Mouse (Mus musculus) activated CD4-positive, CD25-positive, alpha-beta regulatory T cell, adult 4 months (primary cell): ENCODE measurements around the gene Unc13d. TPM values are rescaled to one million over a fixed set of nuclear protein-coding genes. Genes with fewer than 3 reads are reported as not detected.
"Not testable (repeated sequence)": the region's sequence is repeated elsewhere in the genome, so short reads cannot be mapped to it uniquely, and the experiment has no call there.

Experiments used
- ATAC-seq: one replicate; pipeline ENCODE4 v1.8.0; 2017
- polyA plus RNA-seq, 2 experiments: library from polyadenylated mRNA; unstranded; fragments of 100-300 nt; shearing (Covaris generic); gene quantifications; one replicate each; pipeline ENCODE4 v1.2.1; 2017

Gene Unc13d
- polyA plus RNA-seq, 2 experiments from 2014 or later: 68.6 to 116 TPM

DNA sequence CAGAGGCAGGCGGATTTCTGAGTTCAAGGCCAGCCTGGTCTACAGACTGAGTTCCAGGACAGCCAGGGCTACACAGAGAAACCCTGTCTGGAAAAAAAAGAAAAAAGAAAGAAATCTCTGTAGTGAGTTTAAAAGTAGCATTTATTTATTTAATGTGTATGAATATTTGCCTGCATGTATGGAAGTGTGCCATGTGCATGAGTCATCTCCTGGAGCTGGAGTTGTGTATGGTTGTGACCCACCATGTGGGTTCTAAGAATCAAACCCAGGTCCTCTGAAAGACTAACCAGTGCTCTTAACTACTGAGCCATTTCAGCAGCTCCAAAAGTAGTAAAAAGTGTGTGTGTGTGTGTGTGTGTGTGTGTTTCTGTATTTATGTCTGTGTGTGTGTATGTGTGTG is 34.5 kb downstream of the Unc13d start:
- no peak for ATAC-seq

DNA sequence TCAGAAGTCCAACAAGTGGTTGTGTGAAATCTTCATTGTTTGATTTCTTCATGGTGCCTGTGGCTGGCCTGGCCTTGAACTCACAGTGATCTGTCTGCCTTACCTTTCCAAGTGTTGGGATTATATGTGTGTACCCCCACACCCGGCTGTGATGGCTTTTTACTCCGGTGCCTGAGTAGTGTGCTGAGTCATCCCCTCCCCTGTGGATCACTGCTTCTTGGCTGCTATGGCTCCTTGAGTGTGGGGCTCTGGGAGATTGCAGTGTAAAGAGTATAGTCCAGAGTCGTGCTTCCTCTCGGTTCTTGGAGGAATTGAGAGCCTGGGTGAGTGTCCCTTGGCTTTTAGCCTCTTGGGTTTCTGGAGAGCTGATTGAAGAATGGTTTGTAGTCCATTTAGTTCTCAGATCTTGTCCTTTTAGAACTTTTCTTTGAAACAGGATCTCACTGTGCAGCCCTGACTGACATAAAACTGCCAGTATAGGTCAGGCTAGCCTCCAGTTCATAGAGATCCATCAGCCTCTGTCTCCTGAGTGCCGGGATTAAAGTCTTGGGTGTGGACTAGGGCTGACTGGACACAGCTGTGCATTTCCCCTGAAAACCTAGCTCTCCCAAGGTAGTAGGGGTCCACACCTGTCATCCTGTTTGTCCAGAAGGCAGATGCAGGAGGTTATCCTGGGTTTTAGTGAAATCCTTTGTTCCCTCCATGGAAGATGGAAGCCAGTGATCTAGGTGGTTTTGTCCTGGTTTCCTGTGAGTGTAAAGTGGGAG is 35.2 kb downstream of the Unc13d start:
- ATAC-seq: no peak

GRCm38 (mm10) chr11:116041833-116042232 is 35.9 kb downstream of the Unc13d start:
- ATAC-seq: no peak

DNA sequence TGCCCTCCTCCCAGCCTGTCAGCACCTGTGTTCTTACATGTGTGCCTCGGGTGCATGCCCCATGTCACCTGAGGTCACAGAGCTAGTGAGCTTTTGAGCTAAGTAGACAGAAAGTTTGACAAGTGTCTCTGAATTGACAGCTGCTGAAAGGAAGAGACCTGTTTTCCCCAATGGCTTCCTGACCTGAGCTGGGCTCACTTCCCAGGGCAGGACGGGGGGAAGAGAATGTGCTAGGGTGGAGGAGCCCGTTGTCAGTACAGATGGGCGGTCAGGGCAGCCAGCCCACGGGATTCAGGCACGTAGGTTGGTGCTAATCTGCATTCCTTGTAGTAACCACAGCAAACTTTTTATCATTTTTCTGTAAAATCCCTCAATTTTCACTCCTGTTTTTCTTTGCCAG is 37.2 kb downstream of the Unc13d start:
- ATAC-seq: no peak

DNA sequence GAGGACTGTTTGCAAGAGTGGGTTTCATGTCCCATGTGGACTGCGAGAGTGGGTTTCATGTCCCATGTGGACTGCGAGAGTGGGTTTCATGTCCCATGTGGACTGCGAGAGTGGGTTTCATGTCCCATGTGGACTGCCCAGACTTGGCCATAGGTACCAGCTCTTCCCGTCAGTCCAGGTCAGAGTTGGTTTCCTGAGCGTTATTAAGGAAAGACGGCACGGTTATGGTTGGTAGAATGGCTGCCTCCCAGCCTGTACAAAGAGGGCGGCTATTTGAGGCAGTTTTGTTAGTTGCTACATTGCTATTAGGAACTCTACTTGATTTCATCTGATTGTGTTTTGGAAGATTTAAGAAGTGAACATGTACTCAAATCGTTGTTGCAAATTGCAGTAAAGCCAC is 39.9 kb downstream of the Unc13d start:
- no peak for ATAC-seq

DNA sequence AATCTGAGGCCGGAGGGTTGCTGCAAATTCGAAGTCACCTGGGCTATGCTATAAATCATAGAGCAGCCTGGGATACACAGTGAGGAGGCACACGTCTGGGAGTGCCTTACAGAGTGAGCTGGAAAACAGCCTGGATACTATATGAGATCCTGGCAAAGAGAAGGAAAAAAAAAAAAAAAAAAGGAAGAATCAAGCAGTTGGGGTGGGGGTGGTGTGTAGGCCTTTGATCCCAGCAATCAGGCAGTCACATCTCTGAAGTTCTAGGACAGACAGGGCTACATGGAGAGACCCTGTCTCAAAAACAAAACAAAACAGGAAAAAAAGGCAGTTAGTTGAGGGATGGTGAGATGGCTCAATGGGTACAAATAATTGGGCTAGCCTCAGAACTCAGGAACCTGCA is 41.1 kb downstream of the Unc13d start:
- ATAC-seq: no peak

- no peak for ATAC-seq
These were observed 43.2 kb downstream of the Unc13d start for GRCm38 (mm10) chr11:116034584-116034983.

DNA sequence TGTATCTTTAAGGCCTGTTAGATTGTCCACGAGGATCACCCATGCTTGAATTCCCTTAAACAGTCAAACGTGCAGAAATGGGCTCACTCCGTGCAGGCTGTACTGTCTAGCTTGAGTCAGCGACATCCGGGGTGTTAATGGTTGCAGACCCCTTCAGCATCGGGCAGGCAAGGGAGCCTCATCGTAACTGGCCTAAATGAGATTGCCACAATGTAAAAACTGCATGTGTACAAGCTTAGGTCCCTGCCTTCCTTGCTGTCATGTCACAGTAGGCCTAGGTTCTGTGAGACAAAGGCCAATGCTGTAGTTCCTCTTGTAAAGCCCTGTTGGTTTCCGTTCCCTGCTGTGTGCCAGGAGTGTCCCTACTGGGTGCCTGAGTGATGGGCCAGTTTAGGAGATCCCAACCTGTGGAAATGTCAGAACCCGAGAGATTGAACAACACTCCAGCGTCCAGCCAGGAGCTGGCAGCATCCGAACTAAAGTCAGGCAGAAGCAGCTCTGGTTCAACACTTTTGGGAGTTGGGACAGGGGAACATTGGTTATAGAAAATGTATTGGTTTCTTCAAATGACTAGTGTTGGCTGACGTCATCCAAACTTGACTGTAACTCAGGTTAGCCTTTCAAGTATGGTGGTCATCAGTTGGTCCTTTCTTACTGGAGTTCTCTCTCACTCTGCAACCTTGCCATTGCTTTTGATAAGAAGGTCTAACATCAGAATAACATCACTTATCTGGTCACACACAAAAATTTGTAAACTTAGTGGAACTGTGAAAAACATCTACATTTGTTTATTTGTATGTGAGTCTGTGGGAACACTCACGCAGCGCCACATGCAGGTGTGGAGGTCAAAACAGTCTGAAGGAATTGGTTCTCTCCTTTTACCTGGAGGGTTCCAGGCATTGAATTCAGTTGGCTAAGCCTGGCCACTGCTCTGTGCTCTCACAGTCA is 46.6 kb downstream of the Unc13d start:
- peak; percentile 14 for ATAC-seq

- ATAC-seq: peak; percentile 81
These were observed 47.5 kb downstream of the Unc13d start, which contains the start of gene Unk for GRCm38 (mm10) chr11:116030088-116030897. Unk (plus strand) TSS chr11:116030322.

DNA sequence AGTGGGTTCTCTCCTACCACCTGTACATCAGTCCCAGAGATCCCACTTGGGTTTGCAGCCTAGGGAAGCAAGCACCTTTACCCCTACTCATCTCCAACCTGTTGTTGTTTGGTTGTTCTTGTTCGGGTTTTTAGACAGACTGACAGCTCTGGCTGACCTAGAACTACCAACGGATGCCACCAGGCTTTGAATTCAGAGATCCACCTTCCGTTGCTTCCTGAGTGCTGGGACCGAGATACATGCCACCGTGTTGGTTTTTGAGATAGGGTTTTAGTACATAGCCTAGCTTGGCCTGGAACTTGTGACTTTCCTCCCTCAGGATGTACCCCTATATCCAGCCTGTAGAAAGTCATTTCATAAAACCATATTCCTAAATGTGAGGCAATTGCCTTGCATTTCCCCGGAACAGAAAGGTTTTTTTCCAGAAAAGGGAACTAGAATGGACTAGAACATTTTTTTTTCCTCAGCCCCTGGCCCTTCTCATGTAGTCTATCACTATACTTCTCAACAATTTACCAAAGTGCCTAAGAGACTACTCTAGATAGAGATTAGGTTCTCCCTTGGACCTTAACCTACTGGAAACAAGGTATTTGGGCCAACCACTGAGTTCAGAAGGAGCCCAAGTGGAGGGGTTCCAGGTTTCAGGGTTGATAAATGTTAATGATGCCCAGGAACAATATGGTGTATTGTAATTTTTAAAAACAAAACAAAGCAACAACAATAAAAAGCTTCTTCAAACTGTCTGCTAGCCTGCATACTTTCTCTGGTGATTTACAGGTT is 48.5 kb downstream of the Unc13d start:
- no peak for ATAC-seq

DNA sequence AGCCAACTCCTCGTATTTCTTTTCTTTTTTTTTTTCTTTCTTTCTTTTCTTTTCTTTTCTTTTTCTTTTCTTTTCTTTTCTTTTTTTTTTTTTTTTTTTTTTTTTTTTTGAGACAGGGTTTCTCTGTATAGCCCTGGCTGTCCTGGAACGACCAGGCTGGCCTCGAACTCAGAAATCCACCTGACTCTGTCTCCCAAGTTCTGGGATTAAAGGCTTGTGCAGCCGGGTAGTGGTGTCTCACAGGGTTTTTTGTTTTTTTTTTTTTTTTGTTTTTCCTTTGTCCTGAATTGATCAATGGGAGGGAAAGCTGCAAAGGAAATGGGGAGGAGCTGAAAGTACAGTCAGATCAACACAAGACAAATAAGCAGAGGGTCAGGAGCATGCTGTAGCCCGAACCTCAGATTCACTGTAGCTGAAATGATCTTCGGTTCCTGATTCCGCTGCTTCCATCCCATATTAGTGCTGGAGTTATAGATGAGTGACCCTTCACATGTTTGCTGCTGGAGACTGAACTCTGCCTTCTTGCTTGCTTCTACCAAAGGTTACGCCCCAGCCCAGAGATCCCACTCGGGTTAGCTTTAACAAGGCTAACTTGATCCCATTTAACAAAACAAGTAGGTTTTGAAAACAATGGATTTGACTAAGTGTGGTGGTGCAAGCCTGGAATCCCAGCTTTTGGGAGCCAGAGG is 49.4 kb downstream of the Unc13d start:
- no peak for ATAC-seq

DNA sequence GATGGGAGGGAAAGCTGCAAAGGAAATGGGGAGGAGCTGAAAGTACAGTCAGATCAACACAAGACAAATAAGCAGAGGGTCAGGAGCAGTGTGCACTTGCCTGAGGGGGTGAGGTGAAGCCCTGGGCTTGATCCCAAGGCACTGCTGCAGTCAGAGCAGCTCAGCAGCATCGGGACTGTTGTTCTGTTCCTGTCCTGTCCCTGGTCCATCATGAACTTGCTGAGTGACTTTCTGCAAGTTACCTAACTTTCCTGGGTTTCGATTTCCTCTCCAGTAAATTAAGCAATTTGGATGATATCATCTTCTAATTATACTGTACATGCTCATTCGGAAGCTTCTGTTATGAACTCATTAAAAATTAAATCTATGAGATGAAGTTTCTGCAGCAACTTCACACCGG is 50.0 kb downstream of the Unc13d start, which contains the start of gene H3f3b:
TSS of gene H3f3b (minus strand) at position 207 of the 400 bp plus-strand sequence.
- ATAC-seq: no peak

DNA sequence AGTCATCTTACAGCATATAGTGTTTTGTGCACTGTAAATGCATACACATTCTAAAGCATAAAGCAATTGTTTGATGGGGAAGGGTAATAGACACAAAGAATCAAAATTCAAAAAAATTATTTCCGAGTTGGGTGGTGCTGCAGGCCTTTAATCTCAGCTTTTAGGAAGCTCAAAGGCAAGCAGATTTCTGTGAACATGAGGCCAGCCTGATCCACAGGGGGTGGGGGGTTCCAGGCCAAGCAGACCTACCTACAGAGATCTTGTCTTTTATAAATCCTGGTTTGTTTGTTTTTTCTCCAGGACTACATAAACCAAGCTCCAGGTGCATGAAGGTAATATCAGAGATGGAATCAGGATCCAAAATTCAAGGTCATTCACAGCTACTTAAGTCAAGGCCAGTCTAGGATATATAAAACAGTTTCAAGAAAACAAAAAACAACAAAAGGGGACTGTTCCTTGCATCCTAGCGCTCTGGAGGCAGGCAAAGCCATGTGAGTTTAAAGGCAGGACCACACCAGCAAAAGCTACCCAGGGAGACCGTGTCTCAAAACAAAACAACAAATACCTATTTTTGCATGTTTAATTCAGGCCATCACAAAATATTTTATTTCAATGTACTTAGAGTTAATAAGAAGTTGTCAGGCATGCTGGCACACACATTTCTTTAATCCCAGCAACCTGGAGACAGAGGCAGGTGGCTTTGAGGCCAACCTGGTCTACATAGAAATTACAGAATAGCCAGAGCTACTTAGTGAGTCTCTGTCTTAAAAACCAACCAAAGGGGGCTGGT is 52.5 kb downstream of the Unc13d start:
- ATAC-seq: no peak

DNA sequence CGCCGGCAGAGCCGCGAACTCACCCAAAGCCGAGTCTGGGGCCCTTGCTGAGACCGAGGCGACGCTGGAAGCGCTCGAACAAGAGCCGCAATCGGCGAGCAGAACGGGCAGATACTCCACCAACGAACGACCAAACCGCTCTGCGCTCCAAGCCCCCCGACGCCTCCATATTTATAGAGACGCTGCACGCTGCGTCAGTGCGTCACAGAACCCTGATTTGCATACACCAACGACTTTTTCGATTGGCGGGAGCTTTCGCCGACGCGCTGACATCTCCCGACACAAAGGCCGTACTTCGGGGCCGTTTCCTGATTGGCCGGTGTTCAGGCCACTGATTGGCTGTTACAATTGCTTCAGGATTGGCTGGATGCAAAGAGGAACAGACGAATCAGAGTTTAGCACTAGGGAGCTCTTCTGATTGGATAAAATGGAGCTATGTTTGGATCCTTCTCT is 53.4 kb downstream of the Unc13d start:
- peak; percentile 85 for ATAC-seq

DNA sequence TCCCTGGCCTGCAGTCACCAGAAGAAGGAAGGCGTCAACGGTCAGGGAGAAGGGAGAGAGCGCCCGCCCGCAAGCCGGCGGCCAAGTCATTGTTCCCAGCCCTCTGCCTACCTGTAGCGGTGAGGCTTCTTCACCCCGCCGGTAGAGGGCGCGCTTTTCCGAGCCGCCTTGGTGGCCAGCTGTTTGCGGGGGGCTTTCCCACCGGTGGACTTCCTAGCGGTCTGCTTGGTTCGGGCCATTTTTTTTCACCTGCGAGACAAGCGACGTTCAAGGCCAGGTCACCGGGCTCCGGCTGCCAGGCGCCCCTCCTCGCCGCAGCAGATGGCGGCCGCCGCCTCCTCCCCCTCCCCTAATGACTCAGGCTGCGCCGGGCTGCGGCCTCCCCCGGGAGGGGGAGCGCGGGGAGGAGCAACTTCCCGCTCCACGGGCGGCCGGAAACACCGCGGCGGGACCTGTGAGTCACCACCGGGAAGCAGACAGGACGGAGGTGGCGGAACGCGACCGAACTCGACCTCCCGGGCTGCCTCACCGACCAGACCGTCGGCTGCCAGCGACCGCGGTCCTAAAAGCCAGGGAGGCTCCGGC is 53.9 kb downstream of the Unc13d start:
- ATAC-seq: peak; percentile 52

DNA sequence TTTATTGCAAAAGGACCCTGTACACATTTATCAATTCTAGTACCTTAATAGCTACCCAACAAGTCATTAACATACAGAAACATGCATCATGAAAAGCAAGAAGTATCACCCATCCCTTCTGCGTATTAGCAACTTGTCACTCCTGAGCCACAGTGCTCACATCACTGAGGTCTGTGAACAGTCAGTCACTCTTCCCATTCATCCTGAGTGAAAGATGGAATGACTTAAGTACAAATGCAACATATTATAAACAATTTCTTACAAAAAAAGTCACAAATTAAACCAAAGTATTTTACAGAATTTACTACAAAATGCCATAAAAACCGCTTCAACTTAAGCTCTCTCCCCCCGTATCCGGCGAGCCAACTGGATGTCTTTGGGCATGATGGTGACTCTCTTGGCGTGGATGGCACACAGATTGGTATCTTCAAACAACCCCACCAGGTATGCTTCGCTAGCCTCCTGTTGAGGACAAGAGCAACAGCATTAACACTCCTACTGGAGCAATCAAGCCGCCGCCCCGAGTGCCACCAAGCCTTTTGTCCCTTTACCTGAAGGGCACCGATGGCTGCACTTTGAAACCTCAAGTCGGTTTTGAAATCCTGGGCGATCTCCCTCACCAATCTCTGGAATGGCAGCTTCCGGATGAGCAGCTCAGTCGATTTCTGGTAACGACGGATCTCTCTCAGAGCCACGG is 54.5 kb downstream of the Unc13d start:
- ATAC-seq: not testable (repeated sequence)

DNA sequence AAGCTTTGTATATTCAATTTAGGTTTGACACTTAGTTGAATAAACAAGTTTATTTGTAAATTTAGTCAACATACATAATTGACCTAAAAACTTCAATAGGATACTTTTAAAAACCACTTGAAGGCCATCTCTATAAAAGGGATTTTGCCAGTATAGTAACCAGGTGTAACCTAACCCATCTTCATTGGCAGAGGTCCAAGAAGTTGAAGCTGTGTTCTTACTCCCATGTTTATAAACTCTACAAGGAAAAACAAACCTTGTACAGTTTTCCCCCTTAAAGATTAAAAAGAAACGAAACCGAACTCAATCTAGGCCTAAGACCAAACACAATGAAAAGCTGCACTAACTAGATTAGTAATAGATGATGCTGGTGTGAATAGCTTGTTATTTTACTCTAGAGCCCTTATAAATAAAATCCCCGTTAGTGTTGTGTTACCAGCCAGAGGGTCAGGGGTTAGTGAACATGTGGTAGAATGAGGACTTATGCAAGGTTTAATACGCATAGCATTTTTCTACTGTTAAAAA is 55.4 kb downstream of the Unc13d start:
- ATAC-seq: no peak

- ATAC-seq: no peak
These were observed 56.2 kb downstream of the Unc13d start for GRCm38 (mm10) chr11:116021328-116022220.
